Mouse (Mus musculus): ENCODE measurements around the gene Prps1l1.

The Prps1l1 gene

GRCm38 (mm10) chr12:35025916-35026432 is 41.4 kb downstream of the Prps1l1 start:
- no peak for DNase-seq (ENCODE audit: low spot score)

GRCm38 (mm10) chr12:35027533-35027932 is 43.0 kb downstream of the Prps1l1 start:
- DNase-seq (ENCODE audit: low spot score), result no peak
